Mouse (Mus musculus) embryonic fibroblast, embryonic 13.5 days (primary cell): ENCODE data around the gene Acad10.

Experiments used
- CTCF ChIP-seq: IDR thresholded peaks from 2 replicates; pipeline ENCODE4 v1.5.1; 2011; ENCODE audit warnings: mild to moderate bottlenecking, control low read depth, low read length, moderate library complexity, borderline replicate concordance; ENCODE audit not compliant: insufficient read depth
- POLR2A ChIP-seq: IDR thresholded peaks from 2 replicates; pipeline ENCODE4 v1.6.1; 2011; ENCODE audit warnings: low read depth, mild to moderate bottlenecking, control low read depth, low read length, moderate library complexity

- TF ChIP-seq CTCF, result peak; percentile 24; the same call in 1 of the 2 replicates
- TF ChIP-seq POLR2A, result no peak
Measured at GRCm38 (mm10) chr5:121670412-121670811, 10.1 kb upstream of the Acad10 start.
